Mouse (Mus musculus) forebrain, embryonic 11.5 days (tissue): ENCODE results near the gene Havcr1. TPM values are rescaled to one million over a fixed set of nuclear protein-coding genes. Genes with fewer than 3 reads are reported as not detected.

Experiments used
- ATAC-seq: fragments of 200-750 bp; cut with Nextera tagmentation; replicated peaks from 2 replicates; pipeline ENCODE4 v1.8.0; 2017; ENCODE audit warnings: moderate TSS enrichment; ENCODE audit not compliant: low FRiP score
- DNase-seq: peaks from one replicate; pipeline ENCODE4 v3.0.0-alpha.2; 2017; ENCODE audit warnings: low spot score
- H3K27ac ChIP-seq: fragments of 300-500 bp; sonication (generic); 2 replicates; pipeline ENCODE4 v1.5.1; 2014; ENCODE audit warnings: low read depth, low read length
- H3K27me3 ChIP-seq: fragments of 300-500 bp; sonication (generic); 2 replicates; pipeline ENCODE4 v1.6.1; 2014; ENCODE audit warnings: mild to moderate bottlenecking, low read length, mixed read lengths; ENCODE audit not compliant: control insufficient read depth, insufficient read depth
- H3K36me3 ChIP-seq: fragments of 300-500 bp; sonication (generic); 2 replicates; pipeline ENCODE4 v1.6.1; 2014; ENCODE audit warnings: mild to moderate bottlenecking, low read length, moderate library complexity, mixed read lengths; ENCODE audit not compliant: control insufficient read depth, insufficient read depth
- H3K4me1 ChIP-seq: fragments of 300-500 bp; sonication (generic); replicated peaks from 2 replicates; pipeline ENCODE4 v1.6.1; 2014; ENCODE audit warnings: low read length, mixed read lengths; ENCODE audit not compliant: control insufficient read depth, insufficient read depth
- H3K4me2 ChIP-seq: fragments of 300-500 bp; sonication (generic); 2 replicates; pipeline ENCODE4 v1.6.1; 2014; ENCODE audit warnings: low read depth, mild to moderate bottlenecking, low read length, moderate library complexity, mixed read lengths; ENCODE audit not compliant: severe bottlenecking
- H3K4me3 ChIP-seq: fragments of 300-500 bp; sonication (generic); 2 replicates; pipeline ENCODE4 v1.5.1; 2014; ENCODE audit warnings: low read depth, low read length
- H3K9ac ChIP-seq: fragments of 300-500 bp; sonication (generic); 2 replicates; pipeline ENCODE4 v1.6.1; 2014; ENCODE audit warnings: low read length
- H3K9me3 ChIP-seq: fragments of 300-500 bp; sonication (generic); 2 replicates; pipeline ENCODE4 v1.6.1; 2016; ENCODE audit warnings: low read length, mixed read lengths; ENCODE audit not compliant: control insufficient read depth
- WGBS: fragments of 180-500 bp; shearing (Covaris S2); extraction: QIAGEN DNeasy Blood & Tissue Kit; methylation state at CpG from one replicate; pipeline ENCODE4 v1.1.7; 2014; 5-methylcytosine and 5-hydroxymethylcytosine counted together
- polyA plus RNA-seq: library from polyadenylated mRNA; unstranded; fragments of >200 nt; fragmentation: Nextera tagmentation; extraction: Ambion mirVana; gene quantifications from 2 replicates; pipeline ENCODE4 v1.2.1, GENCODE M21; 2014

The Havcr1 gene
- polyA plus RNA-seq, 1 experiment from 2014 or later = not detected

DNA sequence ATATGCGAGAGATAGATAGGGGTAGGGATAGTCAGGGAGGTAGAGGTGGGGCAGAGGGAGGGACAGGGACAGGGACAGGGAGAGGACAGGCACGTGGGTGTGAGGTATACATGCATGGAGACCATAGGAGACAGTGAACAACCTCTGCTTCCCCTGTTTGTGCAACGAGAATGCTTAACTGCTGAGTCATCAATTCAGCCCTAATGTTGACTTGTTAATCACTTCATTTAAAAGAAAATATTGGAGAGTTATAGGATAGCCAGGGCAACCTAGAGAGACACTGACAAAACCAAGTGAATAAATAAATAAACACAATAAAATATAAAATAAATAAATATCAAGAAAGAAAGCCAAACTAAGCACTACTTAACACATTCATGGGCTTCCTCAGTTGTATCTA is 42.0 kb downstream of the Havcr1 start:
- ATAC-seq (no peak), DNase-seq (no peak)
- Histone ChIP-seq H3K27ac (no peak overlapping the region), H3K9ac (no peak overlapping the region), H3K4me1 (no peaks in the 10 kb centered on the region), H3K9me3 (no peaks in the 10 kb centered on the region), H3K4me2 (no peak overlapping the region), H3K27me3 (no peaks in the 10 kb centered on the region), H3K4me3 (no peak overlapping the region), H3K36me3 (no peaks in the 10 kb centered on the region)
- 80% methylated on average over 3 of the region's 3 CpGs for WGBS

GRCm38 (mm10) chr11:46779811-46780210 is 44.9 kb downstream of the Havcr1 start:
- DNase-seq = no peak

DNA sequence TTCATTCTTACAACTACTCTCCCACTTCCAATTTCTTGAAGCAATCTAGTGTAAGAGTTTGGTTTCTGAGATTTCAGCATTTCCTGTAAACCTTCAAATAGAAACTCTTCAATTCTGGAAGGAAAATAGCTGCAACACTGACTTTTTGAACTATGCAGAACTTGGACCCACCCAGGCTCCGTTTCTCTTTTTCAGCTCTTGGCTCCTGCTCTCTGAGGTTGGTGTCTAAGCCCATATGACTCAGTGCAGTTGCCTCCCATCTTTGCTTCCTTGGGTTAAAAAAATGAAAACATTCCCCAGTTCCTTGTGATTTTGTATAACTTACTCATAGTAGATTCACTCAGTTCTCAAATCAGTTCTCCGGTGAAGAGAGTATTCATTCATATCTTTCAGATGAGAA is 69.6 kb downstream of the Havcr1 start:
- H3K9me3 ChIP-seq = no peaks in the 10 kb centered on the region
- H3K4me1 ChIP-seq = no peaks in the 10 kb centered on the region
- ATAC-seq = no peak
- H3K27ac ChIP-seq = no peak overlapping the region
- 95% methylated on average over 2 of the region's 2 CpGs for WGBS
- no peak for DNase-seq
- no peak overlapping the region for H3K4me2 ChIP-seq
- H3K9ac ChIP-seq = no peak overlapping the region
- no peak overlapping the region for H3K4me3 ChIP-seq
- no peaks in the 10 kb centered on the region for H3K36me3 ChIP-seq
- no peaks in the 10 kb centered on the region for H3K27me3 ChIP-seq

More at GRCm38 (mm10) chr11:46779811-46780210, 44.9 kb downstream of the Havcr1 start:
- H3K9me3 ChIP-seq = no peaks in the 10 kb centered on the region
- H3K4me3 ChIP-seq = no peak overlapping the region
- no peak overlapping the region for H3K4me2 ChIP-seq
- H3K27me3 ChIP-seq = no peaks in the 10 kb centered on the region
- 91% methylated on average over 2 of the region's 2 CpGs for WGBS
- no peaks in the 10 kb centered on the region for H3K36me3 ChIP-seq
- no peak overlapping the region for H3K9ac ChIP-seq
- ATAC-seq = no peak
- H3K27ac ChIP-seq = no peak overlapping the region
- no peaks in the 10 kb centered on the region for H3K4me1 ChIP-seq

DNA sequence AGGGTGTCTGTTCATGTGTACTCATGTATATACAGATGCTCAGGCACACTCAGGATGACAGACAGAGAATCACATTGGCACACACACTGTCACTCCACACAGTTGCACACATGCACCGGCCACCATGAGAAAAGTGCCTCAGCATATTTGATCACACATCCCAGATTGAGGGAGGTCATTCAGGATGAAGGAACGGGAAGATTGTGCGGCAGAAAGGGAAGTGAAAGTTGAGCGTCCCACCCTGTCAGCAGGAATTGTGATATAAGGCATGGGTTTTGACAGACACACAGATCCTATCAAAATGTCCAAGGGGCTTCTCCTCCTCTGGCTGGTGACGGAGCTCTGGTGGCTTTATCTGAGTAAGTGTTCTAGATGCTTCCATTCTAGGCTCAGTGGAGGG is 75.6 kb downstream of the Havcr1 start, which contains the start of gene Timd4:
Gene Timd4, plus strand, starts transcription at position 290 of the 400 bp plus-strand sequence.
- no peaks in the 10 kb centered on the region for H3K4me1 ChIP-seq
- H3K27ac ChIP-seq = no peak within 1 kb of the TSS
- no peak within 1 kb of the TSS for H3K4me2 ChIP-seq
- ATAC-seq (no peak), DNase-seq (no peak)
- WGBS = 92% methylated on average over 5 of the region's 5 CpGs
- no peak within 1 kb of the TSS for H3K9ac ChIP-seq
- H3K9me3 ChIP-seq = no peaks in the 10 kb centered on the region
- H3K27me3 ChIP-seq = no peaks in the 10 kb centered on the region
- H3K4me3 ChIP-seq = no peak within 1 kb of the TSS
- H3K36me3 ChIP-seq = no peaks in the 10 kb centered on the region

DNA sequence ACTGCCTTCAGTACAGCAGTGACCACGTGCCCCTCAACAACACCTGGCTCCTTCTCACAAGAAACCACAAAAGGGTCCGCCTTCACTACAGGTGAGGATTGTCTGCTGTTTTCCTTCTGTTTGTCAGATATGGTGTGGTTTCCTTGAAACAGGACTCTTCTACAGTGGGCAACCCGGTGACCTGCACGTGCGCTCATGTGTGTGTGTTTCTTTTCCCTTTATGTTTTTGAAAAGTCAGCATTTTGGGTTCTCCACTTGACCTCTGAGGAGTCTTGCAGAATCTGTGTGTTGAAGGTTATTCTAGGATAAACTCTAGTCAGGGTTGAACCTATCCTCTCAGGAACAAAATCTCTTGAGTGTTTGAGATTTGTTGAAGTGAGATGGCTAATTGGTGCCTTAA is 82.8 kb downstream of the Havcr1 start:
- ATAC-seq = no peak

GRCm38 (mm10) chr11:46819930-46820329 is 85.0 kb downstream of the Havcr1 start:
- H3K27me3 ChIP-seq = no peaks in the 10 kb centered on the region
- WGBS = 76% methylated on average over 4 of the region's 4 CpGs

More for the DNA sequence above, 82.8 kb downstream of the Havcr1 start:
- DNase-seq = no peak
- Histone ChIP-seq H3K9me3 (no peaks in the 10 kb centered on the region), H3K27ac (no peak overlapping the region), H3K4me3 (no peak overlapping the region), H3K27me3 (no peaks in the 10 kb centered on the region), H3K4me2 (no peak overlapping the region), H3K36me3 (no peaks in the 10 kb centered on the region), H3K4me1 (no peaks in the 10 kb centered on the region), H3K9ac (no peak overlapping the region)
- WGBS = 93% methylated on average over 5 of the region's 5 CpGs

More at GRCm38 (mm10) chr11:46819930-46820329, 85.0 kb downstream of the Havcr1 start:
- no peaks in the 10 kb centered on the region for H3K36me3 ChIP-seq
- H3K27ac ChIP-seq = no peak overlapping the region
- no peaks in the 10 kb centered on the region for H3K4me1 ChIP-seq
- no peak overlapping the region for H3K4me2 ChIP-seq
- ATAC-seq (no peak), DNase-seq (no peak)
- H3K4me3 ChIP-seq = no peak overlapping the region
- H3K9ac ChIP-seq = no peak overlapping the region
- no peaks in the 10 kb centered on the region for H3K9me3 ChIP-seq

Other genes with a start within 250 kb of the Havcr1 start
- not detected in 2 replicates for gene Gm12169, start 210.9 kb upstream of the Havcr1 start, polyA plus RNA-seq
- not detected in 2 replicates for gene BC053393, start 163.5 kb upstream of the Havcr1 start, polyA plus RNA-seq
- gene Dppa1, start 105.8 kb upstream of the Havcr1 start, polyA plus RNA-seq = not detected in 2 replicates
- gene Timd2, start 28.0 kb upstream of the Havcr1 start, polyA plus RNA-seq = 0.13 and 0.28 TPM in 2 replicates
- gene Timd4, start 75.7 kb downstream of the Havcr1 start, polyA plus RNA-seq = not detected in 2 replicates